Mouse (Mus musculus) embryo, embryonic 10.5 days (tissue): Measurements from ENCODE around the gene Daam2.

Experiments
- DNase-seq: peaks from one replicate; pipeline ENCODE4 v3.0.0-alpha.2; 2015; ENCODE audit warnings: low spot score

Daam2 gene

DNA sequence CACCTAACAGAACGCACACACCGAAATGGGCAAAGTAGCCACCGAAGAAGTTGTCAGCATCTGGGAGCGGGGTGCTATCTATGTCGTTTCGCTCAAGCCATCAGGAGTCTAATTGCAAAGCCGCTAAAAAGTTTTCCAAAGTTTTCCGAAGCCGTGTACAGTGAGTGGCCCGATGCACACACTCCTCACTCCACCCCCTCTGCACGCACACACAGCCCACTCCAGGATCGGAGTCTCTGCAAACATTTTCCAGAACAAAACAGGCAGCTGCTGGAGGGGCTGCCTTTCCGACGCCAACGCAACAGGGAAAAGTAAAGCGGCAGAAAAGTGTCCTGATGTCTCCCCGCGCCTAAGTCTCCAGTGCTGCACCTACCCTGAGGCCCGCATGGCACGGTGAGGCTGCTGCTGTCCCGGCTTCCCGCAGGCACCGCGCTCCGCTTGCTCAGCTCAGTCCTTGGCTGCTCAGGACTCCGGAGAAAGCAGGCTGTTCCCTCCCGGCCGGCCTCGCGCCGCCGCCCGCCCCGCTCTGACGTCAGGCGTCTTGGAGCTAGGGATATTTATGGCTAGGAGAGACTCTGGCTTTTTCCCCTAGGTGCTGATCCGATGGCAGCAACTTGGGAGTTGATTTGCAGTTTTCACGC is at the start of gene Daam2:
TSS of gene Daam2 (minus strand) at position 514 of the 641 bp plus-strand sequence.
- DNase-seq: peak; percentile 81

GRCm38 (mm10) chr17:49610296-49610695 is 46.2 kb upstream of the Daam2 start:
- no peak for DNase-seq

DNA sequence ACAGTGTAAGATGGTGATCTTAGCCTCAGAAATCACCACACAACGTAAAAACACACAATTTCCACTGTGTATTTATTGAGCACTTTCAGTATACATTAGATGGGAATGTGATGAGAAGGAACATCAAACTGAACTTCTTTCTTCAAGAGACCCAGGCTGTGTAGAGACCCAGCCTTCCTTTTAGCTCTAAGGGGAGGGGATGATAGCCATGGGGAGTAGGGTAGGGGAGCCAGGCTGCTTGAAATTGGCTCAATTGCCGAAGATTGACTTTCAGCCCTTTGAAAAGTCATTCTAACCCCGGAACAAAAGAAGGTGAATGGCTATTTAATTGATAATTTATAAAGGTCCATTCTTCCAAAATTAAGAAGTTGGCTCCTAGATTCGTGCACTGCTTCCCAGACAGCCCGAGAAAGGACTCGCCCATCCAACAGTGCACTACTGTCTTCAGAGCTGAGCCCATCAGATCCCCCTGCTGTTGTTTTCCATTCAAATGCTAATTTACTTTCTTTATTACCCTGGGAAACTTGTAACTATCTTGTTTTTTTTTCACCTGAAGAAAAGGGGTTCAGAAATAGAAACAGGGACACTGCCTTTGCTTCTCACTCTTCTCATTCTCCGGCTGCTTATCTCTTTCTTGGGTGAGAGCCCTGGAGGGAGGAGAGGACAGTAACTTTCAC is 43.3 kb upstream of the Daam2 start:
- DNase-seq: no peak

- no peak for DNase-seq
Measured at GRCm38 (mm10) chr17:49605397-49605796, 41.3 kb upstream of the Daam2 start.

GRCm38 (mm10) chr17:49590051-49590450 is 25.9 kb upstream of the Daam2 start:
- peak; percentile 52 for DNase-seq

DNA sequence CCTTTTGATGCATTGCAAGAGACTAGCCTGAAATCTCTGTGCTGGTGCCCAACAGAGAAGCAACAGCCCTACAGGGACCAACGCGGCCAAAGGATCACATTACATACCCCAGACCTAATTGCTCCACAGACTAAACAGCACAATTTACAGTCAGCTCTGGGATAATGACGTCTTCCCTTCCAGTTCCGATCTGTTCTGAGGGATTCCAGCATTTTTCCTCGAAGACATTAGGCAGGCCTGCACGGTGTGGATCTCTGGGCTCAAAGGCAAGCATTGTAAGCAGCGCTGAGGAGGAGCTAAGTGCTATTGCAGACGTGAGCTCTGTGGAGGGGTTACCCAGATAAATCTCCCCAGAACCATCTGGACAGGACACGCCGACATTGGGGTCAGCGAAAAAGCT is 18.3 kb upstream of the Daam2 start:
- DNase-seq: peak; percentile 71

DNA sequence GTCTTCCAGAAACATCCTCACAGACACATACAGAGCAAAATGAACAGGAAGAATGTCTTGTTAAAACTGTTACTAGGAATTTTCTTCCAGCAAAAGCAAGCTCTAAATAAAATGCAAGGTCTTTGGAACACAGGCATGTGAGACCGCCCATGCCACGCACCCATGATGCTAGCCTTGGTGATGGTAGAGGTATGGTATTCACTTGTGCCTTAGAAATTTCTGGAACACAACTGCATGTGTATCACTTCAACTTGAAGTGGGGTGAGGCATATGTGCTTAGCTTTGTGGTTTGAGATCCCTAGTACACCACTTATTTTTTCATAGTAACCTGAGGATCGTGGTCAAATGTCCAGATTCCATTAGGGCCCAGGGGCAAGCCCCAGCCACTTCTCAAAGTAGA is 13.2 kb upstream of the Daam2 start:
- no peak for DNase-seq

- DNase-seq: no peak
Measured at GRCm38 (mm10) chr17:49568717-49569116, 4.6 kb upstream of the Daam2 start.

GRCm38 (mm10) chr17:49564489-49564888 is 346 bp upstream of the Daam2 start:
- no peak for DNase-seq

DNA sequence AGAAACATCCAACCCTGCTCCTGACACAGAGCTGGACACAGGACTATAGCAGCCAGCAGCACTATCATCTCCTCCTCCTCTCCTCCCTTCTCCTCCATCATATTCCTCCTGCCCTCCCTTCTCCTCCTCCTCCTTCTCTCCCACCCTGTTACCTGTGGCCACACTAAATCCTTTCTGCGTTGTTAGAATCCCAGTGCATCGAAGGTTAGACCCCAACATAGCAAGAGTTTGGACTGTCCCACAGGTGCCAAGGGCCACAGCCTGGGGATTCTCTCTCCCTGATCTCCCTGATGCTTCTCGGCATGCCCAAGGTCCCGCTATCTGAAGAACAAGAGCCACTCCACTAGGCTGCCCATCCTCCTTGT is 745 bp downstream of the Daam2 start:
- no peak for DNase-seq

DNA sequence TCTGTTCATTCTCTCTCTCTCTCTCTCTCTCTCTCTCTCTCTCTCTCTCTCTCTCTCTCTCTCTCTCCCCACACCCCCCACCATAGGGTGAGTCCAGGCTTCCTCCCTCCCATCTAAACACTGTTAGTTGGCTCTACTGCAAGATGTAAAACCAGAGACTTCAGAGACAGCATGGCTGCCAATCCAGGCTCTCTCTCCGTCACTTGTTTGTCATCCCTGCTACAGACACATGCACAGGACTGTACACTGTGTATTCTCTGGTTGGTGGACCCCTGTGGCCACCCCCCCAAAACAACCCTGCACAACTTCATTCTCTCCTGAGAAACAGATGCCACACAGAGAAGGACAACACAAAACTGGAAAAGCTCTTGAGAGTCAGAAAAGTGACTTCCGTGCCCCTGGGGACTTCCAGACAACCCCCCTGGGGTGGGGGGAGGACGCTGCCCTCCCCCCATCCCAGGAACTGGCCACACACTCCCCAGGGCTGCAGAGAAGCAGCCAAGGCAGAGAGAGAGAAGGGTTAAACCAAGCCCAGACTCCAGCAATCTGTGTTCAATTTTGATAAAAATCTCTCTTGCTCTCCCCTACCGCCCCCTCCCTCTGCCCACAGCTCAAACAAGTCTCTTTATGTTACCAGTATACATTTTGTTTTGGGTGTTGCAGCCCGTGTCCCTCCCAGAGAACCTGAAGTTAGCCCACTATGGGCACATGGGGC is 1.3 kb downstream of the Daam2 start:
- DNase-seq: peak; percentile 32

DNA sequence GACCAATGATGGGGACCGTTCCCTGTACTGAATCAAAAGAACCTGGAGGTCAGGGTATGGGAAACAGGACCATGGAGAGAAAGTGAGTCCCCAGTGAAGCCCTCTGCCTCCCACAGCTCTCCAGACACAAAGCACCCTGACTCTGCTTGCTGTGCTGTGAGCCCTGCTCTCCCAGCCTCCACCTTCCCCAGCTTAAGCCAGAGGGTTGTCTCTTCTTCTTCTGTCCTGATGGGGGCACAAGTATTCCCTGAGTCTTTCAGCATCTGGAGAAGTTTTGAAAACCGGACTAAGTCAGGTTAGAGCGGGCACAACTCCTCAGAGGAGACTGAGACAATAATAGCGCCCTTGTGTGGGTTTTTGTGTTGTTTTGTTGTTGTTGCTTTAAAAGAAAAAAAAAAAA is 2.2 kb downstream of the Daam2 start:
- DNase-seq: peak; percentile 39

DNA sequence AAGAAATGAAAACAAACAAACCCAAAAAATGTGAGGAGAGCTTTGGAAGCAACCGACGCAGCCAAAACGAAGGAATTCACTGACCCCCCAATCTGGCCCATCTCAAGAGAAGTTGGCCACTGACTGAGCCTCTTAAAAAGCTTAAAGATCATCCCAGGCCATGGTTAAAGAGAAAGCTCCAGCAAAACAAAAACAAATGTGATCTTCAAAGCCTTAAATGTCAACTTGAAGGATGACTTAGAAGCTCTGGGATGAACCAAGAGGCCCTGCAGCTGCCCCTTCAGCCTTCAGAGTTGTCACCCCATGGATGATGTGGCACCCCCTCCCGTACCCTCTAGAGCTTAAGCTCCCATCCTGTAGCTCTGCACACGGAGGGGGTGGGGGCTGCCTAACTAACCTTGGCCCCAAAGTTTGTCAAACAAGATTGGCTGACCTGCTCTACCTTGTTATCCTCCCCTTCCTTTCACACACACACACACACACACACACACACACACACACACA is 4.3 kb downstream of the Daam2 start:
- peak; percentile 12 for DNase-seq

GRCm38 (mm10) chr17:49556169-49556568 is 8.0 kb downstream of the Daam2 start:
- DNase-seq: no peak

DNA sequence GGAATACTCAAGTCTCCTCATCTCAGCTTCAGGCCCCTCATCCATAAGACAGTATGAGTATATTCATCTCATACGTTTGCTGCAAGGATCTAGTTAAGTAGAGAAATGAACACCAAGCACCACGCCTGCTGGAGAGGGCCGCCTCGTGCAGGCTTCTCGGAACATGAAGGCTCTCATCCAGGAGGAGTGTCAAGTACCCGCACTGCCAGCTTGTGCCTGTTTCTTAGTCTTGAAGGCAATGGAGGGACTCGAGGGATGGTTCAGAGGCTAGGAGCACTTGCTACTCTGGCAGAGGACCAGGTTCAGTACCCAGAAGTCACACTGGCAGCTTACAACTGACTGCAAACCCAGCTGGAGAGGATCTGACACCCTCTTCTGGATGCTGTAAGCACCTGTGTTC is 12.2 kb downstream of the Daam2 start:
- DNase-seq: no peak

- no peak for DNase-seq
Measured at GRCm38 (mm10) chr17:49551465-49551864, 12.7 kb downstream of the Daam2 start.

DNA sequence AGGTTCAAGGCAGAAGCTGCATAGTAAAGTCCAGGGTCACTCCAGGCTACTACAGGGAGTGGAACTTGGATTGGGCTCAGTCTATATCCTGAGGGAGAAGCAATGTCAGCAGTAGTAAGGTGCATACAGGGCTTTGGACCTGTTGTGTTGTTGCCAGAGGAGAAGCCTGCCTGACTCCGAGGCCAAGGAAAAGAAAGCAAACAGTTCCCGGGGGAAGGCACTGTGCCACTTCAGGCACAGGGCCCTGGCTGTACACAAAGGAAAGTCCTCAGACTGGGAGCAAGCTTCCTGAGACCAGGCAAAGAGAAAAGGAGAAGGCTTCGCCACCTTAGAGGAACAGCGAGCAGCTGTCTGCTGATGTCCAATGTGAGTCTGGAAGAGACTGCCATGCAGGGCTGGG is 18.1 kb downstream of the Daam2 start:
- no peak for DNase-seq

- no peak for DNase-seq
Measured at GRCm38 (mm10) chr17:49545424-49545823, 18.7 kb downstream of the Daam2 start.

DNA sequence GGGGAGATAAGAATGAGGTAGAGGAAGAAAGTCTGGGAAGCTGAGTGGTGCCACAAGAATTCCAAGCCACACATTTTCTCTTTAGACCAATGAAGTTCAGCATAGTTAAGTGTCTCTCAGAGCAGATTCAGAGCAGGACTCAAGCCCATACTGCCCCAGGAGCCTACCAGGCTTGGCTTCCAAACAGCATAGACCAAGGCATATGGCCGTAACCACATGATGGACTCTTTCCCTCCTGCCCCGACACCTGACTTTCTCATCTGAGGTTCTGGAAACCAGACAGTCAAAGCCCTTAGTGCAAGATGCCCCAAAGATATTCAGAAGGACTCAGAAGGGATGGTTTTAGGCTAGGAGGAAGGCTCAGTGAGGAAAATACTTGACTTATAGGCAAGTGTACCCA is 19.6 kb downstream of the Daam2 start:
- DNase-seq: no peak

- DNase-seq: peak; percentile 50
Measured at GRCm38 (mm10) chr17:49540706-49541105, 23.4 kb downstream of the Daam2 start.

GRCm38 (mm10) chr17:49539204-49539603 is 24.9 kb downstream of the Daam2 start:
- peak; percentile 84 for DNase-seq

- DNase-seq: no peak
Measured at GRCm38 (mm10) chr17:49535580-49535979, 28.6 kb downstream of the Daam2 start.

GRCm38 (mm10) chr17:49534267-49534719 is 29.9 kb downstream of the Daam2 start:
- no peak for DNase-seq
